Mouse (Mus musculus) embryonic fibroblast, embryonic 13.5 days (primary cell): ENCODE data around the gene Lrrc28.

Experiments
- CTCF ChIP-seq: IDR thresholded peaks from 2 replicates; pipeline ENCODE4 v1.5.1; 2011; ENCODE audit warnings: mild to moderate bottlenecking, control low read depth, low read length, moderate library complexity, borderline replicate concordance; ENCODE audit not compliant: insufficient read depth
- POLR2A ChIP-seq: IDR thresholded peaks from 2 replicates; pipeline ENCODE4 v1.6.1; 2011; ENCODE audit warnings: low read depth, mild to moderate bottlenecking, control low read depth, low read length, moderate library complexity

DNA sequence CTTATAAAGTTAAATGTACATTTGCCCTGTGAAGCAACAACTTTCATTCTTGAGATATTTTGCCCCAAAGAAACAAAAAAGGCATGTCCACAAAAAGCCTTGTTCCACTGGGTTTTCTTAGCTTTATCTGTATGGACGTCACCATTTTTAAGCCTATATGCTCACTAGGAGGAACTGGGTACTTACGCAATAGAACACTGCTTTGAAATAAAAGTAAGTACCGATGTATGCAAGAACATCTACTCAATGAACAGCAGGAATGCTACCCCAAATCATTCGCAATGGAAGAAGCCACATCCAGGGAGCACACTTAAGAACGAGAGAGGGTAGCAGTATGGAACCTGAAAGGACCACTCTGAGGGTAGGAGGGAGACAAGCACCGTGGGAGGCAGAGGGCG, 30.6 kb downstream of the Lrrc28 start:
- TF ChIP-seq POLR2A (no peak), CTCF (no peak)
